Mouse (Mus musculus) thymus, adult 2 months (tissue): ENCODE measurements around the gene Plch2.

Experiments
- CTCF ChIP-seq: fragments of 200-500 bp; IDR thresholded peaks from 2 replicates; pipeline ENCODE4 v1.5.1; 2012; ENCODE audit warnings: mild to moderate bottlenecking, control low read depth, low read length, moderate library complexity, borderline replicate concordance; ENCODE audit not compliant: control insufficient read depth, poor library complexity, insufficient read depth; ENCODE audit errors: extremely low read depth
- POLR2A ChIP-seq: fragments of 200-500 bp; IDR thresholded peaks from 2 replicates; pipeline ENCODE4 v1.6.1; 2012; ENCODE audit warnings: mild to moderate bottlenecking, low read length, control low read depth, moderate library complexity; ENCODE audit not compliant: control insufficient read depth, poor library complexity, insufficient read depth; ENCODE audit errors: extremely low read depth

- TF ChIP-seq CTCF = no peak
- TF ChIP-seq POLR2A = no peak
Measured at GRCm38 (mm10) chr4:155009216-155009615, 47.4 kb downstream of the Plch2 start.
